Mouse (Mus musculus): Measurements from ENCODE around the gene Cfap54. TPM values are rescaled to one million over a fixed set of nuclear protein-coding genes. Genes with fewer than 3 reads are reported as not detected.

The Cfap54 gene
- total RNA-seq, 1 experiment: 0.31 TPM

- Histone ChIP-seq H3K4me1 (ENCODE audit: control insufficient read depth in 2 of 2, insufficient read depth in 2 of 2, low read length in 2 of 2, poor library complexity in 1 of 2) (no peaks in the 10 kb centered on the region), H3K27ac (ENCODE audit: insufficient read depth, low read depth, low read length, poor library complexity, severe bottlenecking) (no peak overlapping the region), H3K9me3 (ENCODE audit: control insufficient read depth, insufficient read depth, low read depth, low read length) (no peaks in the 10 kb centered on the region), H3K36me3 (ENCODE audit: control insufficient read depth, insufficient read depth, low read length, poor library complexity, severe bottlenecking) (no peaks in the 10 kb centered on the region), H3K4me3 (ENCODE audit: insufficient read depth in 1 of 2, low read depth in 1 of 2, low read length in 2 of 2, poor library complexity in 1 of 2, severe bottlenecking in 1 of 2) (no peak overlapping the region), H3K9ac (ENCODE audit: insufficient read depth, low read depth, low read length, poor library complexity, severe bottlenecking) (no peak overlapping the region)
- in situ Hi-C loops (cut with MboI; ENCODE audit: low sequenced_read_pairs in 2 of 2, unreplicated experiment in 2 of 2): no loop called here
- TF ChIP-seq HCFC1 (IDR thresholded peaks at IDR 0.05; ENCODE audit: borderline replicate concordance, insufficient read depth, low read length) (no peak), CHD2 (IDR thresholded peaks at IDR 0.05; ENCODE audit: low read depth, low read length) (no peak), MAFK (IDR thresholded peaks at IDR 0.05; ENCODE audit: insufficient read depth, low read depth, low read length) (no peak), ZC3H11A (IDR thresholded peaks at IDR 0.05; ENCODE audit: borderline replicate concordance, low read depth, low read length) (no peak), ZNF384 (IDR thresholded peaks at IDR 0.05; ENCODE audit: low read depth, low read length) (no peak)
- no peak for DNase-seq (ENCODE audit: low read depth, low spot score)
Observed at GRCm38 (mm10) chr10:93126025-93126424, 44.6 kb upstream of the Cfap54 start.

- H3K36me3 ChIP-seq (ENCODE audit: control insufficient read depth, insufficient read depth, low read length, poor library complexity, severe bottlenecking): no peaks in the 10 kb centered on the region
- H3K27ac ChIP-seq (ENCODE audit: insufficient read depth, low read depth, low read length, poor library complexity, severe bottlenecking): no peak overlapping the region
- no peaks in the 10 kb centered on the region for H3K4me1 ChIP-seq (ENCODE audit: control insufficient read depth in 2 of 2, insufficient read depth in 2 of 2, low read length in 2 of 2, poor library complexity in 1 of 2)
- in situ Hi-C loops (cut with MboI; ENCODE audit: low sequenced_read_pairs in 2 of 2, unreplicated experiment in 2 of 2): no loop called here
- no peaks in the 10 kb centered on the region for H3K9me3 ChIP-seq (ENCODE audit: control insufficient read depth, insufficient read depth, low read depth, low read length)
- no peak overlapping the region; the same call in 1 of the 2 replicates for H3K9ac ChIP-seq (ENCODE audit: insufficient read depth, low read depth, low read length, poor library complexity, severe bottlenecking)
- TF ChIP-seq HCFC1 (IDR thresholded peaks at IDR 0.05; ENCODE audit: borderline replicate concordance, insufficient read depth, low read length) (no peak), MAFK (IDR thresholded peaks at IDR 0.05; ENCODE audit: insufficient read depth, low read depth, low read length) (no peak), ZNF384 (IDR thresholded peaks at IDR 0.05; ENCODE audit: low read depth, low read length) (no peak), CHD2 (IDR thresholded peaks at IDR 0.05; ENCODE audit: low read depth, low read length) (no peak), ZC3H11A (IDR thresholded peaks at IDR 0.05; ENCODE audit: borderline replicate concordance, low read depth, low read length) (no peak)
- no peak overlapping the region for H3K4me3 ChIP-seq (ENCODE audit: insufficient read depth in 1 of 2, low read depth in 1 of 2, low read length in 2 of 2, poor library complexity in 1 of 2, severe bottlenecking in 1 of 2)
- DNase-seq (ENCODE audit: low read depth, low spot score): no peak
Observed at GRCm38 (mm10) chr10:93123957-93124613, 42.7 kb upstream of the Cfap54 start.

GRCm38 (mm10) chr10:93123310-93123709 lies 41.9 kb upstream of the Cfap54 start:
- no peak overlapping the region for H3K4me3 ChIP-seq (ENCODE audit: insufficient read depth in 1 of 2, low read depth in 1 of 2, low read length in 2 of 2, poor library complexity in 1 of 2, severe bottlenecking in 1 of 2)
- H3K4me1 ChIP-seq (ENCODE audit: control insufficient read depth in 2 of 2, insufficient read depth in 2 of 2, low read length in 2 of 2, poor library complexity in 1 of 2): no peaks in the 10 kb centered on the region
- H3K9ac ChIP-seq (ENCODE audit: insufficient read depth, low read depth, low read length, poor library complexity, severe bottlenecking): no peak overlapping the region
- TF ChIP-seq ZNF384 (IDR thresholded peaks at IDR 0.05; ENCODE audit: low read depth, low read length): no peak
- no peak for TF ChIP-seq MAFK (IDR thresholded peaks at IDR 0.05; ENCODE audit: insufficient read depth, low read depth, low read length)
- TF ChIP-seq HCFC1 (IDR thresholded peaks at IDR 0.05; ENCODE audit: borderline replicate concordance, insufficient read depth, low read length): no peak
- TF ChIP-seq ZC3H11A (IDR thresholded peaks at IDR 0.05; ENCODE audit: borderline replicate concordance, low read depth, low read length): no peak
- TF ChIP-seq CHD2 (IDR thresholded peaks at IDR 0.05; ENCODE audit: low read depth, low read length): no peak
- in situ Hi-C loops (cut with MboI; ENCODE audit: low sequenced_read_pairs in 2 of 2, unreplicated experiment in 2 of 2): no loop called here
- no peaks in the 10 kb centered on the region for H3K36me3 ChIP-seq (ENCODE audit: control insufficient read depth, insufficient read depth, low read length, poor library complexity, severe bottlenecking)
- no peak for DNase-seq (ENCODE audit: low read depth, low spot score)
- no peak overlapping the region for H3K27ac ChIP-seq (ENCODE audit: insufficient read depth, low read depth, low read length, poor library complexity, severe bottlenecking)
- no peaks in the 10 kb centered on the region for H3K9me3 ChIP-seq (ENCODE audit: control insufficient read depth, insufficient read depth, low read depth, low read length)

- Histone ChIP-seq H3K4me1 (ENCODE audit: control insufficient read depth in 2 of 2, insufficient read depth in 2 of 2, low read length in 2 of 2, poor library complexity in 1 of 2) (no peaks in the 10 kb centered on the region), H3K4me3 (ENCODE audit: insufficient read depth in 1 of 2, low read depth in 1 of 2, low read length in 2 of 2, poor library complexity in 1 of 2, severe bottlenecking in 1 of 2) (no peak overlapping the region), H3K9ac (ENCODE audit: insufficient read depth, low read depth, low read length, poor library complexity, severe bottlenecking) (no peak overlapping the region), H3K36me3 (ENCODE audit: control insufficient read depth, insufficient read depth, low read length, poor library complexity, severe bottlenecking) (no peaks in the 10 kb centered on the region), H3K9me3 (ENCODE audit: control insufficient read depth, insufficient read depth, low read depth, low read length) (no peaks in the 10 kb centered on the region), H3K27ac (ENCODE audit: insufficient read depth, low read depth, low read length, poor library complexity, severe bottlenecking) (no peak overlapping the region)
- no peak for DNase-seq (ENCODE audit: low read depth, low spot score)
- TF ChIP-seq CHD2 (IDR thresholded peaks at IDR 0.05; ENCODE audit: low read depth, low read length) (no peak), HCFC1 (IDR thresholded peaks at IDR 0.05; ENCODE audit: borderline replicate concordance, insufficient read depth, low read length) (no peak), MAFK (IDR thresholded peaks at IDR 0.05; ENCODE audit: insufficient read depth, low read depth, low read length) (no peak), ZNF384 (IDR thresholded peaks at IDR 0.05; ENCODE audit: low read depth, low read length) (no peak), ZC3H11A (IDR thresholded peaks at IDR 0.05; ENCODE audit: borderline replicate concordance, low read depth, low read length) (no peak)
- in situ Hi-C loops (cut with MboI; ENCODE audit: low sequenced_read_pairs in 2 of 2, unreplicated experiment in 2 of 2): no loop called here
Observed at GRCm38 (mm10) chr10:93122399-93123184, 41.2 kb upstream of the Cfap54 start.
